Mouse (Mus musculus): ENCODE data around the gene Khdc1a.

DNA sequence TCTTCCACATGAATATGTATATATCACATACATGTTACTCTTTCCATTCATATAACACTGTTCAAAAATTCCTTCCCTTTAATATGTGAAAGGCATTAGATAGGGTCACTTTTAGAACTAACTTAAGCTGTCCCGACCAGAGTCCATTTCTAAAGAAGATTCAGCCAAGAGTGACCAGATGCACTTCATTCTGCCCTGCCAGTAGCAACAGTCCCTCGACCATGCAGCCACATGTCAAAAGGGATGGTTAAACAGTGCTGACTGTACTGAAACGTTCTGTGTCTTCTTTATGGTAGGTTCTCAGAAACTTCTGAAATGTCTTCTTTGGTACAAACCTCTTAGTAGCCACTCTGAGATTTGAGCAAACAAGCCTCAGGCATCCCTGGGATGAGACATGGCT is 47.8 kb upstream of the Khdc1a start:
- TF ChIP-seq CTCF (IDR thresholded peaks at IDR 0.05; ENCODE audit: borderline replicate concordance, control insufficient read depth, extremely low read depth, insufficient read depth, low read length, poor library complexity) (no peak), POLR2A (IDR thresholded peaks at IDR 0.05; ENCODE audit: control insufficient read depth, extremely low read depth, insufficient read depth, low read length, poor library complexity) (no peak)

Measured in thymus, adult 2 months (tissue).